Mouse (Mus musculus) CD4-positive naive resting alpha-beta T cell, adult 76 days (primary cell): ENCODE results near the gene Trim61. TPM values are rescaled to one million over a fixed set of nuclear protein-coding genes. Genes with fewer than 3 reads are reported as not detected.

Experiments used
- total RNA-seq: library from RNA; stranded (reverse); gene quantifications from one replicate; pipeline ENCODE4 v1.2.4, GENCODE M21; 2023

The Trim61 gene
- total RNA-seq: not detected

GRCm38 (mm10) chr8:65018423-65018822 is at the start of gene Trim61, which contains the start of gene Trim60:
TSS of gene Trim61 (minus strand) at chr8:65018523.
TSS of gene Trim60 (minus strand) at chr8:65018584.

GRCm38 (mm10) chr8:65037117-65037533 is 18.8 kb upstream of the Trim61 start, which contains the start of gene Apela:
TSS of gene Apela (minus strand) at chr8:65037336.

GRCm38 (mm10) chr8:64987731-64988130 is 30.6 kb downstream of the Trim61 start, which contains the start of gene Trim75:
TSS of gene Trim75 (minus strand) at chr8:64987831.

Other genes starting within 250 kb of the Trim61 start
- gene Klhl2, start 168.5 kb downstream of the Trim61 start, total RNA-seq: 33.4 TPM
- gene Tmem192, start 71.3 kb downstream of the Trim61 start, total RNA-seq: 46.4 TPM
- not detected for gene Trim75, start 30.7 kb downstream of the Trim61 start, total RNA-seq
- not detected for gene Trim60, start 61 bp upstream of the Trim61 start, total RNA-seq
- gene Apela, start 18.8 kb upstream of the Trim61 start, total RNA-seq: not detected
- gene Gm10663, start 56.5 kb upstream of the Trim61 start, total RNA-seq: not detected
- gene BC030870, start 111.0 kb upstream of the Trim61 start, total RNA-seq: not detected